20 mouse cellular contexts compared by ENCODE assay signal in the genomic region with DNA sequence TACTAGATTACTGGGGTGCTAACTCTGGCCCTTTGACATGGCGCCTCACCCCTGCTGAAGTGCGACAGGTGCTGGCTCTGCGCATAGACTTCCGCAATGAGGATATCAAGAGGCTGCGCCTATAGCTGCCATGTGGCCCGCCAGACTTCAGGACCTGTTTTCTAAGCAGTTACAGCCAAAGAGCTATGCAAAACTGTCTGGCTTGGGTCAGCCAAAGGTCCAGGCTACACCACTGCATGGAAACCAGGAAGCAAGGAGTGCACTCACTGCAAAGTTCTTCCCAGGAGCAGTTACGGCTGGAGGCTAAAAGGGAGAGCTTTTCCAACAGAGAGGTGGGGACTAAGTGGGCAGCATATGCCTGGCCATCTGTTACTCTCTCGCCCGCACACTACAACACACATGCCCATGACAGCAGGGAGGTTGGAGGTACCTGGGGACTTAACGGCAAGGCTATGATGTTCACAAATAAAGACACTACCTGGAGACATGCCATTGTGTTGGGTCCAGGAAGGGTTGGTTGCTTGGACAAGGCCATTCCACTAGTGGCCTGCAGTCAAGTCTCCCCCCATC. TPM values are rescaled to one million over a fixed set of nuclear protein-coding genes. Genes with fewer than 3 reads are reported as not detected.
DNase-seq lines count a peak whose midpoint lies in the region; ATAC-seq and TF ChIP-seq lines count a peak whose summit lies in the region.
"Had no signal": no experiment of that assay in that cellular context is flagged by ENCODE, and none has a peak within 500 bp of the region (broad histone marks: within the 10 kb centered on the region; RNA-seq: fewer than 3 reads in every experiment).

No protein-coding gene starts in this region.

- H3K36me3 ChIP-seq in kidney, embryonic 16.5 days (ENCODE audit: insufficient read depth, low read length), result peaks cover 60% of the 10 kb centered on the region

- no peak for DNase-seq in kidney, adult 9 months
- DNase-seq in right cerebral cortex, adult 2 months (ENCODE audit: low spot score in 2 of 2), result peak; percentile 50 to 53
- DNase-seq in right cerebral cortex, postnatal 14 days, result no peak
- DNase-seq in cerebellum, adult 8-10 months, result peak; percentile 81
- DNase-seq in right cerebral cortex, postnatal 36 days (ENCODE audit: low spot score in 2 of 2), result peak; percentile 25 to 36
- no peak for DNase-seq in urinary bladder, postnatal 10 days (ENCODE audit: low spot score)
- no peak for DNase-seq in lung, adult 2 months
- DNase-seq: B cell, adult 2 months; gastrocnemius, postnatal 36 days; thymus, postnatal 25 days had no signal

- no peaks in the 10 kb centered on the region for H3K4me1 ChIP-seq in kidney, embryonic 16.5 days (ENCODE audit: insufficient read depth, low read length)
- H3K4me1 ChIP-seq in lung, adult 2 months (ENCODE audit: control insufficient read depth, insufficient read depth, low read length), result no peaks in the 10 kb centered on the region
- H3K4me1 ChIP-seq: forebrain, embryonic 10.5 days; hindbrain, embryonic 10.5 days; limb, embryonic 15.5 days had no signal

- no peak overlapping the region for H3K9ac ChIP-seq in kidney, embryonic 16.5 days (replicated peaks; ENCODE audit: low read length)
- H3K9ac ChIP-seq: limb, embryonic 15.5 days; liver, embryonic 15.5 days had no signal

- 0 out of 2 replicates have a peak, but pooled peaks have one; percentile 39 for ATAC-seq in kidney, embryonic 16.5 days (ENCODE audit: low FRiP score, low TSS enrichment)
- ATAC-seq: hindbrain, postnatal 0 days; intestine, postnatal 0 days; lung, postnatal 0 days had no signal

- no peaks in the 10 kb centered on the region for H3K9me3 ChIP-seq in kidney, embryonic 16.5 days (ENCODE audit: low read length)
- H3K9me3 ChIP-seq: forebrain, embryonic 10.5 days; hindbrain, embryonic 10.5 days; limb, embryonic 15.5 days; liver, embryonic 15.5 days had no signal

- no peak overlapping the region for H3K4me2 ChIP-seq in kidney, embryonic 16.5 days (replicated peaks; ENCODE audit: low read depth, low read length)
- H3K4me2 ChIP-seq: limb, embryonic 15.5 days; liver, embryonic 15.5 days; midbrain, embryonic 11.5 days had no signal

- no peak overlapping the region for H3K27ac ChIP-seq in kidney, embryonic 16.5 days (ENCODE audit: low read length)
- H3K27ac ChIP-seq: forebrain, embryonic 10.5 days; hindbrain, embryonic 10.5 days; hindbrain, postnatal 0 days; kidney, postnatal 0 days; limb, embryonic 15.5 days; liver, embryonic 15.5 days had no signal

- no peaks in the 10 kb centered on the region for H3K27me3 ChIP-seq in kidney, embryonic 16.5 days (ENCODE audit: insufficient read depth, low read length)
- H3K27me3 ChIP-seq: limb, embryonic 15.5 days; liver, embryonic 15.5 days had no signal

- no peak for TF ChIP-seq POLR2A in lung, adult 2 months (IDR thresholded peaks at IDR 0.05; ENCODE audit: borderline replicate concordance, extremely low read depth, low read depth, low read length)

- H3K4me3 ChIP-seq in kidney, embryonic 16.5 days (ENCODE audit: low read length), result no peak overlapping the region
- H3K4me3 ChIP-seq in lung, adult 2 months (replicated peaks; ENCODE audit: extremely low read depth, low read depth, low read length), result no peak overlapping the region
- H3K4me3 ChIP-seq: forebrain, embryonic 10.5 days; hindbrain, embryonic 10.5 days; limb, embryonic 15.5 days; liver, embryonic 15.5 days had no signal

- TF ChIP-seq CTCF in lung, adult 2 months (IDR thresholded peaks at IDR 0.05; ENCODE audit: insufficient read depth, low read length), result no peak

- WGBS in kidney, embryonic 16.5 days, result 95% methylated on average over 10 of the region's 10 CpGs
- WGBS in lung, adult 2 months, result 94% methylated on average over 10 of the region's 10 CpGs

RNA-seq across cellular contexts. Expression of a gene that starts 20.5 kb away (rescaled TPM):
- polyA plus RNA-seq in kidney, embryonic 16.5 days (2015; fragmentation: Nextera tagmentation; extraction: Ambion mirVana), result 14.8 and 16.6 TPM in 2 replicates
- polyA plus RNA-seq in lung, adult 2 months (2012; rRNA removed), result 15.8 and 17.9 TPM in 2 replicates

RNA-seq across cellular contexts. Expression of a gene that starts 35.2 kb away (rescaled TPM):
- 175 and 182 TPM in 2 replicates for polyA plus RNA-seq in kidney, embryonic 16.5 days (2015; fragmentation: Nextera tagmentation; extraction: Ambion mirVana)
- 22.3 and 33.3 TPM in 2 replicates for polyA plus RNA-seq in lung, adult 2 months (2012; rRNA removed)

RNA-seq across cellular contexts. Expression of a gene that starts 35.4 kb away (rescaled TPM):
- 86.9 and 88.5 TPM in 2 replicates for polyA plus RNA-seq in kidney, embryonic 16.5 days (2015; fragmentation: Nextera tagmentation; extraction: Ambion mirVana)
- polyA plus RNA-seq in lung, adult 2 months (2012; rRNA removed), result 19.2 and 26.8 TPM in 2 replicates

RNA-seq across cellular contexts. Expression of a gene that starts 37.9 kb away (rescaled TPM):
- polyA plus RNA-seq in kidney, embryonic 16.5 days (2015; fragmentation: Nextera tagmentation; extraction: Ambion mirVana), result 25.1 and 27.6 TPM in 2 replicates
- 41.0 and 48.5 TPM in 2 replicates for polyA plus RNA-seq in lung, adult 2 months (2012; rRNA removed)

Comparison
In these comparisons a context has a peak if more than half of its experiments do, and no peak if none do; other contexts are left out.
1. DNase-seq: peak in right cerebral cortex, adult 2 months (2 of 2), cerebellum, adult 8-10 months (single experiment) and right cerebral cortex, postnatal 36 days (2 of 2); none in kidney, adult 9 months (single experiment), right cerebral cortex, postnatal 14 days (single experiment), urinary bladder, postnatal 10 days (single experiment) and lung, adult 2 months (single experiment).